Mouse (Mus musculus) heart, postnatal 0 days (tissue): ENCODE data around the gene Sash1. TPM values are rescaled to one million over a fixed set of nuclear protein-coding genes. Genes with fewer than 3 reads are reported as not detected.

Experiments used
- ATAC-seq: fragments of 200-750 bp; cut with Nextera tagmentation; 2 replicates; pipeline ENCODE4 v1.8.0; 2017; ENCODE audit warnings: low read depth, moderate number of reproducible peaks, moderate library complexity; ENCODE audit not compliant: insufficient read depth
- DNase-seq: peaks from one replicate; pipeline ENCODE4 v3.0.0-alpha.2; 2016; ENCODE audit warnings: low spot score
- H3K27ac ChIP-seq: fragments of 300-500 bp; sonication (generic); 2 replicates; pipeline ENCODE4 v1.5.1; 2014; ENCODE audit warnings: low read depth, mild to moderate bottlenecking
- H3K27me3 ChIP-seq: fragments of 300-500 bp; sonication (generic); 2 replicates; pipeline ENCODE4 v1.6.1; 2014; ENCODE audit warnings: low read length, mixed read lengths; ENCODE audit not compliant: control insufficient read depth, insufficient read depth
- H3K36me3 ChIP-seq: fragments of 300-500 bp; sonication (generic); replicated peaks from 2 replicates; pipeline ENCODE4 v1.6.1; 2014; ENCODE audit warnings: low read length, mixed read lengths; ENCODE audit not compliant: control insufficient read depth, insufficient read depth
- H3K4me1 ChIP-seq: fragments of 300-500 bp; sonication (generic); 2 replicates; pipeline ENCODE4 v1.6.1; 2014; ENCODE audit warnings: antibody characterized with exemption; ENCODE audit not compliant: control insufficient read depth, insufficient read depth
- H3K4me2 ChIP-seq: fragments of 300-500 bp; sonication (generic); 2 replicates; pipeline ENCODE4 v1.6.1; 2014; ENCODE audit warnings: low read depth, mild to moderate bottlenecking, low read length, moderate library complexity
- H3K4me3 ChIP-seq: fragments of 300-500 bp; sonication (generic); 2 replicates; pipeline ENCODE4 v1.5.1; 2014; ENCODE audit warnings: low read depth, low read length
- H3K9ac ChIP-seq: fragments of 300-500 bp; sonication (generic); replicated peaks from 2 replicates; pipeline ENCODE4 v1.6.1; 2014; ENCODE audit warnings: low read depth, low read length, mixed read lengths
- H3K9me3 ChIP-seq: fragments of 300-500 bp; sonication (generic); replicated peaks from 2 replicates; pipeline ENCODE4 v1.6.1; 2016; ENCODE audit warnings: low read length; ENCODE audit not compliant: control insufficient read depth
- CTCF ChIP-seq: IDR thresholded peaks from 2 replicates; pipeline ENCODE4 v1.5.1; 2016; ENCODE audit warnings: antibody characterized with exemption, control low read depth, low read depth
- EP300 ChIP-seq: IDR thresholded peaks from 2 replicates; pipeline ENCODE4 v1.6.1; 2016; ENCODE audit warnings: antibody characterized with exemption, low read depth
- WGBS: fragments of 180-500 bp; shearing (Covaris S2); extraction: QIAGEN DNeasy Blood & Tissue Kit; methylation state at CpG from one replicate; pipeline ENCODE4 v1.1.7; 2014; 5-methylcytosine and 5-hydroxymethylcytosine counted together
- polyA plus RNA-seq: library from polyadenylated mRNA; unstranded; fragments of >200 nt; fragmentation: Nextera tagmentation; extraction: Ambion mirVana; gene quantifications from 2 replicates; pipeline ENCODE4 v1.2.1, GENCODE M21; 2015
- total RNA-seq: library from RNA; depleted of rRNA; stranded (reverse); fragments of >200 nt; gene quantifications from 2 replicates; pipeline ENCODE4 v1.2.3, GENCODE M21; 2014; ENCODE audit warnings: low replicate concordance

The Sash1 gene
- total and polyA plus RNA-seq, 2 experiments from 2014 or later: 3.9 to 18.3 TPM

DNA sequence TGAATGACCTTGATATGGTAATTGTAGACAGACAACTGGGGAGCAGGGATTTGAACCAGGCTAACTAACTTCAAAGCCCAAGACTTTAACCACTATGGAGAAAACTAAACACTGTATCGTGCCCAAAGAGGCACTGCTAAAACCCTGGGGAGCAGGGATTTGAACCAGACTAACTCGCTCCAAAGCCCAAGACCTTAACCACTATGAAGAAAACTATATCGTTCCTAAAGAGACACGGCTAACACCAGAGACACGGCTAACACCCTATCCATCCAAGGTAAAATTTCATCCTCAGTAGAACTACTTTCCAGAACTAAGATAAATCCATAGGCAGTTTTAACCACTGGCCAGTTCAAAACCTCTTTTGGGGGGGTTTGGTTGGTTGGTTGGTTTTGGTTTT is 1.3 kb downstream of the Sash1 start:
- DNase-seq (no peak), ATAC-seq (no peak)
- Histone ChIP-seq H3K9ac (no peak overlapping the region), H3K4me1 (peaks cover 15% of the 10 kb centered on the region; the same call in 1 of the 2 replicates), H3K27me3 (no peaks in the 10 kb centered on the region), H3K27ac (0 out of 2 replicates have a peak overlapping the region, but pooled peaks have one; percentile 2), H3K9me3 (no peaks in the 10 kb centered on the region), H3K36me3 (no peaks in the 10 kb centered on the region; the same call in 1 of the 2 replicates), H3K4me2 (peak overlapping the region; percentile 73), H3K4me3 (peak overlapping the region; percentile 81)
- 45% methylated on average over 5 of the region's 5 CpGs for WGBS
- TF ChIP-seq CTCF (no peak), EP300 (no peak)

DNA sequence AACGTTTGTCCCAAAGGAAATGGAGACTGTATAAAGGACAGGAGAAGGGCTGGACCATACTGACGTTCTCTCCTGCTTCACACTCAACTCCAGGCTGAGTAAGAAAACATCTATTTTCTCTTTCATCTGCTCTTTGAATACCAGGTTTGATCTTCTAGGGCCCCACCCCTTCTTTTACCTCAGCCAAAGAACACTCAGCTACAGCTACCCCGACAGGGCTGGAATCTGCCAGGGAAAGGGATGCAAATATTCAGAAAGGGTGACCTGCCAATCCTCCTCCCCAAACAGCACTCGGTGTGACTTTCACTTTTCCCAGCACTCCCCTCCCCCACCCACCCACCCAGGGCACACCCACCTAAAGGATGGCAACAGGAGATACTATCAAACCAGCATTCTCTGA is 2.2 kb downstream of the Sash1 start:
- H3K27ac ChIP-seq: 0 out of 2 replicates have a peak overlapping the region, but pooled peaks have one; percentile 2
- peak overlapping the region; percentile 73 for H3K4me2 ChIP-seq
- H3K27me3 ChIP-seq: no peaks in the 10 kb centered on the region
- WGBS: 15% methylated on average over 4 of the region's 4 CpGs
- H3K36me3 ChIP-seq: no peaks in the 10 kb centered on the region; the same call in 1 of the 2 replicates
- no peaks in the 10 kb centered on the region for H3K9me3 ChIP-seq
- no peak overlapping the region for H3K9ac ChIP-seq
- DNase-seq (peak; percentile 23), ATAC-seq (no peak)
- no peak for TF ChIP-seq CTCF
- no peak for TF ChIP-seq EP300
- peak overlapping the region; percentile 81 for H3K4me3 ChIP-seq
- H3K4me1 ChIP-seq: peaks cover 15% of the 10 kb centered on the region; the same call in 1 of the 2 replicates

DNA sequence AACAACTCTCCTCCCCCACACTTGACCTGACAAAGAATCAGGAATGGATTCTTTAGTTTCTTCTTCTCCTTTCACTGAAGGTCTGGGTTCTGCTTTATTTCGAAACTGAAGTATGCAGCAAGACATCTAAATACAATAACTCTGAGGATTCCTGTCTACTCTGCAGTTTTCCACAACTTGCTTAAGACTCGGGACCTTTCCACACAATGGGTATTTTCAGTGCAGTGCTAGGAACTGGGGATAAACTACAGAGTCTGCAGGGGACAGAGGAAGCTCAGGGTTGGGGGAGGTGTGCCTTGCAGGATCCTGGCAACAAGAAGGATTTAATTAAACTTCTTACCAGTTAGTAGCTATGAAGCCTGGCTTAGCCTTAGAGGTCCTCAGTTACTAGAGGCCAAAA is 4.1 kb downstream of the Sash1 start:
- Histone ChIP-seq H3K4me1 (peaks cover 15% of the 10 kb centered on the region; the same call in 1 of the 2 replicates), H3K4me2 (no peak overlapping the region), H3K27me3 (no peaks in the 10 kb centered on the region), H3K36me3 (no peaks in the 10 kb centered on the region; the same call in 1 of the 2 replicates), H3K4me3 (no peak overlapping the region), H3K9me3 (no peaks in the 10 kb centered on the region), H3K9ac (no peak overlapping the region), H3K27ac (peak overlapping the region; percentile 25; the same call in 1 of the 2 replicates)
- no peak for ATAC-seq
- no peak for DNase-seq
- 53% methylated on average over 2 of the region's 2 CpGs for WGBS
- TF ChIP-seq CTCF (no peak), EP300 (no peak)

DNA sequence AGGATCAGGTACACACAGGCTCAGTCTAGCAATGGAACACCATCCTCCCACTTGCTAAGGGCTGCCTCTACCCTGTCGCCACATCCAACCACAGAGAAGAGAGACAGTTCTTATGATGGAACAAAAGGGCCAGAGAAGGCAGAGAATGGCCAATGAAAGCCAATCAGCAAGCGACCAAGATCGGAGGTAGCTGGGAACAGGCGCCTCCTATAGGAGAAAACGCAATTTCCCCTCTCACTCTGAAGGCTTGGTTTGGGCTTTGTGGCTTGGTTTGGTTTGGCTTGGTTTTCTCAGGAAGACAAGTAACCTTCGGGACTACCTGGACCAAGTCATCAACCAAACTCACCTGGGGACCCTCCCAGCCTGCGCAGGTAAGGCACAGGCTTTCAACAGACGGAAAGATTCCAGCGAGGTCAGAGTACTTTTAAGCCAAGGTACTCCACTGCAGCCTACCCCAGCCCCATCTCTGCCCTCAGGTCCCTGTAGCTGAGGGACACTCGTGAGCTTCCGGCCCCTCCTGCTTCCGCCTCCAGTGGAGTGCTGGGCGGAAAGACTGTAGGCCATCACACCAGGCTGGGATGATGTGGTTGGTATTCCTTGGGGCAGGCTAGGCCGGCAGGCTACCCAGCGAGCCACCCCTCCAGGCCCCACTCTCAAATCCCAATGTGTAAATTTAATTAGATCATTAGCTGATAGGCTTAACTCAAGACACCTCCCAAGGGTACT is 4.8 kb downstream of the Sash1 start:
- Histone ChIP-seq H3K4me2 (no peak overlapping the region), H3K9ac (no peak overlapping the region), H3K4me1 (peaks cover 15% of the 10 kb centered on the region; the same call in 1 of the 2 replicates), H3K27ac (no peak overlapping the region), H3K27me3 (no peaks in the 10 kb centered on the region), H3K4me3 (no peak overlapping the region), H3K36me3 (no peaks in the 10 kb centered on the region; the same call in 1 of the 2 replicates), H3K9me3 (no peaks in the 10 kb centered on the region)
- no peak for TF ChIP-seq CTCF
- no peak for TF ChIP-seq EP300
- 75% methylated on average over 15 of the region's 15 CpGs for WGBS
- DNase-seq (no peak), ATAC-seq (no peak)

DNA sequence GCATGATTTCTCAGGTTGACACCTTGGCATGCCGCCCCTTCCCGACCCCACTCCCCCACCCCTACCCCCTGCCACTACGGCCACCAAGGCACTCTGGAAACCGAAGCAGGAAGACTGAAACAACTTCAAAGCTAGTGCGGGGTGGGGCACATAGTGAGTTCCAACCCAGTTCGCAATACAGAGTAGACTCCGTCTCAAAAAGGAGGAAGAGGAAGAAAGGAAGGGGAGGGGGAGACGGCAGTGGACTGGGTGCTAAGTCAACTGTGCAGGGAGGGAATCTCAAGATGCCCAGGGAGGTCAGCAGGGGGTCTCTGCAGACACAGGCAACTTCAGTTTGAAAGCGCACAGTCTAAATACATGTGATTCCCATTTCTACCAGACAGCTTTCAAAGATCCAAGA is 7.0 kb downstream of the Sash1 start:
- DNase-seq (no peak), ATAC-seq (no peak)
- Histone ChIP-seq H3K36me3 (no peaks in the 10 kb centered on the region; the same call in 1 of the 2 replicates), H3K4me2 (no peak overlapping the region; the same call in 1 of the 2 replicates), H3K9ac (no peak overlapping the region), H3K4me3 (no peak overlapping the region), H3K27ac (no peak overlapping the region), H3K4me1 (peaks cover 13% of the 10 kb centered on the region; the same call in 1 of the 2 replicates), H3K27me3 (no peaks in the 10 kb centered on the region), H3K9me3 (no peaks in the 10 kb centered on the region)
- no peak for TF ChIP-seq EP300
- TF ChIP-seq CTCF: no peak
- 32% methylated on average over 9 of the region's 9 CpGs for WGBS
